Mouse (Mus musculus): Measurements from ENCODE around the gene Ubxn6.

DNA sequence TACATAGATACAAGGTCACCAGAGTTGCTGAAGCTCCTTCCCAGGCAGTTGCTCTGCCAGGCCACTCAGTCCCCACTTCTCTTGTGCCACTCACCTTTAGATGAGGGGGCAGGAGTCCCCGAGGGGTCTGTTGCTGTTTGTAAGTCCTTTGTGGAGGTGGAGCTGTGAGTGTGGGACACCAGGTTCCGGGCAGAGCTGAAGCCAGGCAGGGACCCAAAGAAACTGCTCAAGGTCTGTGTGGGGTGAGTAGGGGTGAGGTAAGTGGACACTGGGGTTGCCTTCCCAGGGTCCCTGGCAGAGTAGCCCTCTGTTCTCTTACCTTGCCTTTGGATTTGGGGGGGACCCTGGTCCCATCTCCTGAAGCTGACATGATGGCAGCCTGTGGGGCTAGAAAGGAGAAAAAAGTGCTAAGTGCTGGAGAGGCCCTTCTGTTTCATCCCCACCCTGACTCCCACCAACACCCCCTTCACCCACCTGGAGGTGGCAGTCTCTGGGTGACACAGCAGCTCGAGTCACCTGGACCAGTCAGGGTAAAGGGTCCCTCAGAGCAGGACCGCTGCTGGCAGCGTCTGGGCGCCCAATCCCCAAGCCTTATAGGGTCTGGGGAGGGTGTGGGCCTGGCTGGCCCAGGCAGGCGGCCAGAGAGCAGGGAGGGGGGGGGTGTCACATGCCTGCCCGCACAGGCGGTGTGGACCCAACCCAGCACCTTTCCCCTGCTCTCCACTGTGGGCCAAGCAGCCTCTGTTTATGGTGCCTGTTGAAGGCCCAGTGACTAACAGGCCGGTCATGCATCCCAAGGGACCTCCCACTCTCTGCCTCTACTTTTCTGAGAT lies 34.6 kb upstream of the Ubxn6 start, which contains the start of gene Plin4:
- no peak for TF ChIP-seq CTCF (IDR thresholded peaks at IDR 0.05; ENCODE audit: extremely low read depth, insufficient read length, insufficient replicate concordance, low read depth, low read length)
- no peak for TF ChIP-seq POLR2A (IDR thresholded peaks at IDR 0.05; ENCODE audit: low read depth, low read length)

Measured in small intestine, adult 2 months (tissue).